19 mouse cellular contexts compared by ENCODE assay signal in the genomic region with DNA sequence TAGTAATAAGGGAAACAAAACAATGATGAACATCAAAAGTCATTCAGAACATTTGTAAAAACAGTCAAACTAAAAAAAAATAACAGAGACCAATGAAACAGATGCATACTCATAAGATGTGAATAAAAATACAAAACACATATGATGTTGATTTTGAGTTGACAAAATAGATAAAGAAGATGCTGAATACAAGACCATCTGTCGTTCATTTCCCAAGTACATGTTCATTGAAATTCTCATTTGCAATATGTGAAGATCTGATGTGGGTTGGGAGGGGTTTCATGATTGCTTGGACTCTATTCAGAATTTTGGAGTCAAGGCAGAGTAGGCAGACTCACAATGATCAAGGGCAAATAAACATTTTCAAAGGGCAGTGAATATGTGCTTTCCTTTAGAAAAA.
DNase-seq lines count a peak whose midpoint lies in the region; ATAC-seq and TF ChIP-seq lines count a peak whose summit lies in the region.
"Had no signal": no experiment of that assay in that cellular context is flagged by ENCODE, and none has a peak within 500 bp of the region (broad histone marks: within the 10 kb centered on the region; RNA-seq: fewer than 3 reads in every experiment).

No protein-coding gene starts in this region.

- no peaks in the 10 kb centered on the region for H3K36me3 ChIP-seq in forebrain, embryonic 16.5 days (ENCODE audit: control insufficient read depth, insufficient read depth)
- H3K36me3 ChIP-seq in forebrain, embryonic 12.5 days (replicated peaks): no peaks in the 10 kb centered on the region
- H3K36me3 ChIP-seq: embryonic facial prominence, embryonic 13.5 days; embryonic facial prominence, embryonic 15.5 days had no signal

- no peak overlapping the region for H3K9ac ChIP-seq in forebrain, embryonic 16.5 days (replicated peaks; ENCODE audit: low read depth, low read length)
- no peak overlapping the region for H3K9ac ChIP-seq in forebrain, embryonic 12.5 days
- H3K9ac ChIP-seq: embryonic facial prominence, embryonic 13.5 days; embryonic facial prominence, embryonic 15.5 days; forebrain, embryonic 13.5 days had no signal

- no peaks in the 10 kb centered on the region for H3K9me3 ChIP-seq in forebrain, embryonic 16.5 days (ENCODE audit: control insufficient read depth, low read length)
- no peaks in the 10 kb centered on the region for H3K9me3 ChIP-seq in forebrain, embryonic 12.5 days
- H3K9me3 ChIP-seq: embryonic facial prominence, embryonic 13.5 days; embryonic facial prominence, embryonic 15.5 days; forebrain, embryonic 13.5 days had no signal

- no peak overlapping the region for H3K4me3 ChIP-seq in forebrain, embryonic 16.5 days (replicated peaks; ENCODE audit: low read length)
- no peak overlapping the region for H3K4me3 ChIP-seq in forebrain, embryonic 12.5 days (replicated peaks)
- H3K4me3 ChIP-seq: embryonic facial prominence, embryonic 13.5 days; embryonic facial prominence, embryonic 15.5 days; erythroblast, embryonic 14.5 days; forebrain, embryonic 13.5 days; gastrocnemius, adult 2 months had no signal

- H3K4me1 ChIP-seq in forebrain, embryonic 16.5 days (replicated peaks; ENCODE audit: control insufficient read depth, insufficient read depth, low read length): no peaks in the 10 kb centered on the region
- no peaks in the 10 kb centered on the region for H3K4me1 ChIP-seq in forebrain, embryonic 12.5 days
- H3K4me1 ChIP-seq: embryonic facial prominence, embryonic 13.5 days; embryonic facial prominence, embryonic 15.5 days; forebrain, embryonic 13.5 days had no signal

- ATAC-seq in forebrain, embryonic 16.5 days: peak; percentile 38; the same call in 1 of the 2 replicates
- ATAC-seq in forebrain, embryonic 12.5 days (ENCODE audit: low FRiP score): no peak
- ATAC-seq: forebrain, embryonic 13.5 days had no signal

- WGBS in forebrain, embryonic 16.5 days: 56% methylated on average over 1 of the region's 1 CpGs
- 91% methylated on average over 1 of the region's 1 CpGs for WGBS in forebrain, embryonic 12.5 days

- no peak for TF ChIP-seq CTCF in brain, embryonic 14.5 days (IDR thresholded peaks at IDR 0.05; ENCODE audit: borderline replicate concordance, extremely low read depth, insufficient read depth, insufficient read length)

- peak; percentile 53 for DNase-seq in brain, embryonic 14.5 days (ENCODE audit: low read depth)
- DNase-seq in brain, embryonic 18.5 days (ENCODE audit: low read depth, low spot score): peak; percentile 10
- no peak for DNase-seq in c-Kit-positive CD71-positive TER-119-positive erythroid progenitor cells, embryonic 14.5 days (ENCODE audit: low spot score)
- DNase-seq: adrenal gland, adult 2 months; adrenal gland, postnatal 10 days; adrenal gland, postnatal 25 days; cerebellum, adult 11-12 months; cerebellum, adult 2 months; cerebellum, adult 9-11 months; cerebellum, postnatal 14 days; cerebellum, postnatal 36 days; embryo, embryonic 11 days; gastrocnemius, adult 2 months had no signal

- no peak overlapping the region for H3K4me2 ChIP-seq in forebrain, embryonic 16.5 days (ENCODE audit: low read length)
- H3K4me2 ChIP-seq in forebrain, embryonic 12.5 days: no peak overlapping the region
- H3K4me2 ChIP-seq: embryonic facial prominence, embryonic 13.5 days; embryonic facial prominence, embryonic 15.5 days; forebrain, embryonic 13.5 days had no signal

- no peak for TF ChIP-seq POLR2A in brain, embryonic 14.5 days (IDR thresholded peaks at IDR 0.05; ENCODE audit: borderline replicate concordance, extremely low read depth, insufficient read depth, insufficient read length, poor library complexity, severe bottlenecking)

- H3K27ac ChIP-seq in forebrain, embryonic 16.5 days (ENCODE audit: low read length): no peak overlapping the region
- no peak overlapping the region for H3K27ac ChIP-seq in forebrain, embryonic 12.5 days
- H3K27ac ChIP-seq: embryonic facial prominence, embryonic 13.5 days; embryonic facial prominence, embryonic 15.5 days; forebrain, embryonic 13.5 days; gastrocnemius, adult 2 months had no signal

- no peaks in the 10 kb centered on the region for H3K27me3 ChIP-seq in forebrain, embryonic 16.5 days (replicated peaks; ENCODE audit: control insufficient read depth, insufficient read depth, low read length)
- no peaks in the 10 kb centered on the region for H3K27me3 ChIP-seq in forebrain, embryonic 12.5 days
- H3K27me3 ChIP-seq: embryonic facial prominence, embryonic 13.5 days; embryonic facial prominence, embryonic 15.5 days; forebrain, embryonic 13.5 days had no signal
